Mouse (Mus musculus) megakaryocyte-erythroid progenitor cell, adult 5 weeks (primary cell): ENCODE data around the gene Ppp1r3d. TPM values are rescaled to one million over a fixed set of nuclear protein-coding genes. Genes with fewer than 3 reads are reported as not detected.

ENCODE experiments used
- polyA plus RNA-seq: library from polyadenylated mRNA; stranded (reverse); fragments of >175 nt; gene quantifications from 2 replicates; pipeline ENCODE4 v1.2.3, GENCODE M21; 2012

Gene Ppp1r3d
- 4.5 and 5.1 TPM in 2 replicates for polyA plus RNA-seq

DNA sequence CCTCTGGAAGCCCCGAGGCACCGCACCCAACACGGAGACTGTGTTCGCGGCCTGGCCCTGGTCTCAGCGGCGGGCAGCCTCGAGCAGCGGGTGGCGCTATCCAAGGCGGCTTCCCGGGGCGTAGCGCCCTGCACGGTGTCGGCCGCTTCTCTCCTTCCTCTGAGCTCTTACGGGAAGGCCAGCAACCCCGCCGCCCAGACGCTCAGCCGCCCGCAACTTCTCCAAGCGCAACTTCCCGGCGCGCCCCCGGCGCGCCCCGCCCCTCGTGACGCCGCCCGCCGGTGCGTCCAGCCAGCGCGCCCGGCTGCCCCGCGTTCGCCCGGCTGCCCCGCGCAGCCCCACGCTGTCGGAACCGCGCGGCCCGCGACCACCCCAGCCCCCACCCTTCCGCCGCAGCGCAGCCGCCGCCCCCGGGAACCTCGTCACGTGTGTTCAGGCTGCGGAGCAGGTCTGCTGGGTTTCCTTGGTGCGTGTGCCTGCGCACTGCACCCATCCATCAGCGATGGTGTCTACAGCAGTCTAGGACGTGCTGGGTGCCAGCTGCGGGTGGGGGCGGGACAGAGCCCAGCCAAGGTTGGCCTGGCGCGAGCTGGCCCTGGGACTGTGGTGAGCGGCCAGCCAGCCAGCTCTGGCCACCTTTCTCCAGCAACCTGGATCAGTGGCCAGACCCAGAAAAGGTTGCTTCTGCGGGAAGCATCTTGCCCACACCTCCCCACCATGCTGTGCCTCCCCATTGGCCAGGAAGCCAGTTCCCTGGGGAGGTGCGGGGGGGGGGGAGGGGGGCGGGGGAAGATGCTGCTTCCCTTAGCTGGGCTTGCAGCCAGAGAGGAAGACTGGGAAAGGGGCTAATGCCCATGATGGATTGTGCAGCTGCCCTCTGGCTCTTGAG is at the start of gene Ppp1r3d, which contains the start of gene Fam217b:
Gene Ppp1r3d, minus strand, starts transcription at position 212 of the 889 bp plus-strand sequence.
Gene Fam217b, plus strand, starts transcription at position 264 of the 889 bp plus-strand sequence.

DNA sequence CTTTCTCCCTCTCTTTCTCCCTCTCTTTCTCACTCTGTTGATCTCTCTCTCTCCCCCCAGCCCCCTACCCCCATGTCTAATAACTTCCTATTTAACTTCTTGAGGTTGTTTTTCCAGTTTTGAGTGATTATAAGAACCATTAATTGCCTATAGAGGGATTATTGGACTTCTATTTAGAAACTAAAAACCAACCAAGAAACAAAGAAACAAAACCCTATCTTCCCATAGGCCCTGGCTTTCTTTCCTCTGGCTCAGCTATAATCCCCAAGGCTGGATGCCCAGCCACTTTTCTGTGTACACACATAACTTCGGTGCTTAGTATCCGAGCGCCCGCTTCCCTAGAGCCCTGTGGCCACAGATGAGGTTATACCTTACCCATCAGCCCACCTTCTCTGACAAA is 16.0 kb upstream of the Ppp1r3d start, which contains the start of gene Cdh26:
Gene Cdh26, plus strand, starts transcription at position 301 of the 400 bp plus-strand sequence.

DNA sequence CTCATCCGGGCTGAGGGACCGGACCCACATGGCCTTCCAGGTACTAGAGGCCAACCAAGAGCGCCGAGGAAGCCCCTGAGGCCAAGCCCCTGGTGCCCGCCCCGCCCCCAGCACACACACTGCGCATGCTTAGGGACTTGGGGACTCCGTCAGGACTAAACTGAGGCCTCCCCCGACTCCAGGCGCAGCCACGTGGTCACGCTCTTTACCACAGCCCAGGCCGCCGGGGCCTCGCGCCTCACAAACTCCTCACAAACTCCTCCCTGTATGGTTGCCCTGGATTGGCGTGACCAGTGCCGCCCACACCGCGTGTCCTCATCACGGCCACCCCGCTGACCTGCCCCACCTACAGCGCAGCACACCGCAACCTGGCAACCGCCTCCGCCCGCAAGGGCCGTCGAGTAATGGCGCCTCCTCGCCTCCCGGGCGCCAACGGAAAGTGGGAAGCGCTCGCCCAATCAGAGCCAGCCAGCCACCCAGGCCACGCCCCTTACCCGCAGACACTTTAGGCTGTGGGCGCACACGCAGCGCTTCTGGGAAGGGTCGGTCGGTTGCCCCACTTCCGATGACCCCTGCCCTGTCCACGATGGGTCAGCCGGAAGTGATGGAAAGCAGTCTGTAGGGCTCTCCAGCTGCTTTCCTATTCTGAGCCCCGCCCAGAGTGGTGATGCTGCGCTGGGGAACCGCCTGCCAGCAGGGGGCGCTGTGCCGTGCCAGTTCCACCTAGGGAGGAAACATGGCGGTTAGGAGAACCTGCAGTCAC is 7.0 kb downstream of the Ppp1r3d start, which contains the start of gene Sycp2:
Gene Sycp2, minus strand, starts transcription at position 633 of the 763 bp plus-strand sequence.

Other genes with a start within 250 kb of the Ppp1r3d start
- gene Sycp2, start 6.8 kb downstream of the Ppp1r3d start, polyA plus RNA-seq: not detected in 2 replicates
- 4.4 and 4.5 TPM in 2 replicates for gene Fam217b, start 52 bp upstream of the Ppp1r3d start, polyA plus RNA-seq
- gene Cdh26, start 16.1 kb upstream of the Ppp1r3d start, polyA plus RNA-seq: not detected in 2 replicates